In the genomic region with DNA sequence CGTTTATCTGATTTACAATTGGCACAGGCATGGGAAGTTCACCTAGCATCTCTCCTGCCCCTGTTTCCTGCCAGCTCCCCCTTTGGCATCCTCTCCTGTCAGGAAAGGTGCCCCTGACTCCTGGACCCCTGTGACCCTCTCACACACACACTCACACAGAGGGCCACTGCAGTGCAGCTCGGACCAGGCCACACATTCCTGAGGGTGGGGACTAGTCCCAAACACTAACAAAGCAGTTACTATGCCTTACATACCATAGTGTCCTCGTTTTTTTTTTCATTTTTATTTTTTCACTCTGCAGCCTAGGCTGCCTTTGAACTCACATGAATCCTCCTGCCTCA, we compare ENCODE assay signal across 11 mouse cellular contexts.
A peak's percentile ranks its signal among the peaks of the same experiment; 100 is the strongest.
DNase-seq lines count a peak whose midpoint lies in the region; ATAC-seq lines count a peak whose summit lies in the region.
"Had no signal": no experiment of that assay in that cellular context is flagged by ENCODE, and none has a peak within 500 bp of the region (broad histone marks: within the 10 kb centered on the region; RNA-seq: fewer than 3 reads in every experiment).

No protein-coding gene starts in this region.

- H3K4me2 ChIP-seq in heart, embryonic 14.5 days (ENCODE audit: low read length): no peak overlapping the region
- no peak overlapping the region for H3K4me2 ChIP-seq in midbrain, embryonic 15.5 days
- H3K4me2 ChIP-seq in liver, embryonic 13.5 days: no peak overlapping the region

- H3K27ac ChIP-seq in heart, embryonic 14.5 days (replicated peaks in 1 of 2; ENCODE audit: control insufficient read depth in 1 of 2, insufficient read depth in 1 of 2, low read depth in 2 of 2, low read length in 2 of 2): no peak overlapping the region
- peak overlapping the region; percentile 85 for H3K27ac ChIP-seq in midbrain, embryonic 10.5 days (replicated peaks)
- H3K27ac ChIP-seq in midbrain, embryonic 15.5 days: no peak overlapping the region
- H3K27ac ChIP-seq in liver, embryonic 13.5 days: no peak overlapping the region; the same call in 1 of the 2 replicates

- no peak overlapping the region for H3K4me3 ChIP-seq in heart, embryonic 14.5 days (ENCODE audit: control insufficient read depth in 1 of 2, insufficient read depth in 1 of 2, low read depth in 1 of 2, low read length in 2 of 2)
- H3K4me3 ChIP-seq in midbrain, embryonic 10.5 days: no peak overlapping the region
- no peak overlapping the region for H3K4me3 ChIP-seq in midbrain, embryonic 15.5 days
- H3K4me3 ChIP-seq in liver, embryonic 13.5 days (replicated peaks): no peak overlapping the region

- no peak for DNase-seq in heart, adult 18-20 months
- peak; percentile 37 for DNase-seq in midbrain, embryonic 10.5 days (ENCODE audit: low spot score)
- DNase-seq in liver, embryonic 13.5 days: no peak
- DNase-seq in left cerebral cortex, adult 18-20 months (ENCODE audit: low spot score in 2 of 2): no peak
- no peak for DNase-seq in natural killer cell, adult 2 months (ENCODE audit: low spot score in 2 of 2)
- DNase-seq: cerebellum, adult 11 months; heart, postnatal 4 days had no signal

- no peaks in the 10 kb centered on the region for H3K27me3 ChIP-seq in heart, embryonic 14.5 days (ENCODE audit: control insufficient read depth, insufficient read depth, low read length)
- H3K27me3 ChIP-seq in midbrain, embryonic 10.5 days (ENCODE audit: low read depth, poor library complexity, severe bottlenecking): 0 out of 2 replicates have a peak, but pooled peaks cover 16% of the 10 kb centered on the region
- H3K27me3 ChIP-seq in midbrain, embryonic 15.5 days (replicated peaks): no peaks in the 10 kb centered on the region
- H3K27me3 ChIP-seq in liver, embryonic 13.5 days: no peaks in the 10 kb centered on the region

- no peaks in the 10 kb centered on the region for H3K36me3 ChIP-seq in heart, embryonic 14.5 days (ENCODE audit: control insufficient read depth, insufficient read depth, low read length)
- no peaks in the 10 kb centered on the region for H3K36me3 ChIP-seq in midbrain, embryonic 10.5 days
- H3K36me3 ChIP-seq in midbrain, embryonic 15.5 days (replicated peaks): no peaks in the 10 kb centered on the region
- H3K36me3 ChIP-seq in liver, embryonic 13.5 days: no peaks in the 10 kb centered on the region

- 20% methylated on average over 3 of the region's 3 CpGs for WGBS in heart, embryonic 14.5 days
- WGBS in midbrain, embryonic 10.5 days: 20% methylated on average over 3 of the region's 3 CpGs
- WGBS in midbrain, embryonic 15.5 days: 31% methylated on average over 3 of the region's 3 CpGs
- 32% methylated on average over 3 of the region's 3 CpGs for WGBS in liver, embryonic 13.5 days (ENCODE audit: insufficient replicate concordance)

- no peak overlapping the region for H3K9ac ChIP-seq in heart, embryonic 14.5 days (ENCODE audit: low read length)
- no peak overlapping the region for H3K9ac ChIP-seq in midbrain, embryonic 15.5 days
- no peak overlapping the region for H3K9ac ChIP-seq in liver, embryonic 13.5 days

- ATAC-seq in heart, embryonic 14.5 days (ENCODE audit: insufficient number of reproducible peaks, insufficient read depth, low FRiP score, low read depth): peak; percentile 60; the same call in 1 of the 2 replicates
- ATAC-seq in midbrain, embryonic 15.5 days (replicated peaks): no peak
- ATAC-seq in liver, embryonic 13.5 days (ENCODE audit: low read depth): peak; percentile 57; the same call in 1 of the 2 replicates
- no peak for ATAC-seq in erythroblast, adult 5-6 weeks (replicated peaks; ENCODE audit: low FRiP score, poor library complexity, severe bottlenecking)
- ATAC-seq: activated CD4-positive, CD25-positive, alpha-beta regulatory T cell, adult 4 months had no signal

- no peaks in the 10 kb centered on the region for H3K9me3 ChIP-seq in heart, embryonic 14.5 days (ENCODE audit: control insufficient read depth, low read length)
- no peaks in the 10 kb centered on the region for H3K9me3 ChIP-seq in midbrain, embryonic 10.5 days (replicated peaks)
- no peaks in the 10 kb centered on the region for H3K9me3 ChIP-seq in midbrain, embryonic 15.5 days
- H3K9me3 ChIP-seq in liver, embryonic 13.5 days (replicated peaks): no peaks in the 10 kb centered on the region

- peaks cover 29 to 52% of the 10 kb centered on the region in 2 experiments for H3K4me1 ChIP-seq in heart, embryonic 14.5 days (ENCODE audit: control insufficient read depth in 2 of 2, insufficient read depth in 2 of 2, low read length in 2 of 2)
- peaks cover 66% of the 10 kb centered on the region for H3K4me1 ChIP-seq in midbrain, embryonic 10.5 days
- peaks cover 23% of the 10 kb centered on the region for H3K4me1 ChIP-seq in midbrain, embryonic 15.5 days
- peaks cover 31% of the 10 kb centered on the region for H3K4me1 ChIP-seq in liver, embryonic 13.5 days (replicated peaks)

Comparison
In these comparisons a context has a peak if more than half of its experiments do, and no peak if none do; other contexts are left out.
1. ATAC-seq: peak in heart, embryonic 14.5 days (single experiment) and liver, embryonic 13.5 days (single experiment); none in midbrain, embryonic 15.5 days (single experiment) and erythroblast, adult 5-6 weeks (single experiment).